Mouse (Mus musculus): ENCODE measurements at regions not wholly inside any gene's neighbourhood (a gene's known extent, or its start where the extent isn't known, plus 50 kb on each side); places are given as distances from the start of the nearest gene placed in this dataset.

DNA sequence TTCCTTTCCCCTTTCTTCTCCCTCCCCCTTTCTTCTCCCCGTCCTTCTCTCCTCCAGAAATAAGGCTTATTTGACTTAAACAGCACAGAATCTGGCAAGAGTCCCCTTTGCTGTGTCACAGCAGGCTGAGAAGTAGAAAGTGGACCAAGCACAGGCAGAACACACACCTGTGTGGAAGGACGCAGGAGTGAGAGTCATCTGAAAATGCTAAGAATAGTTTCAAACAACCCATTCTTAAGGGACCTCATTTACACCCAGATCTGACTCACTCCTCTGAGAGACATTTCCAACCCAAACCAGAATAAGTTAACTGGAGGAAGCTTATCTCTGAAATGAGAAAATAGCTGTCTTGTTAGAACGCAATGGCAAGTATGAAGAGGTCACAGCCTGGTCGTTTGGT, 429.9 kb downstream of the Nbas start:
- TF ChIP-seq POLR2A (IDR thresholded peaks at IDR 0.05; ENCODE audit: insufficient read depth, low read depth, low read length) (no peak), EP300 (IDR thresholded peaks at IDR 0.05; ENCODE audit: insufficient read depth, low read depth, low read length) (no peak), CTCF (IDR thresholded peaks at IDR 0.05) (no peak)
- H3K36me3 ChIP-seq (ENCODE audit: control insufficient read depth, insufficient read depth, low read length): no peaks in the 10 kb centered on the region
- H3K27ac ChIP-seq: no peak overlapping the region
- 27% methylated on average over 4 of the region's 4 CpGs for WGBS
- no peaks in the 10 kb centered on the region for H3K27me3 ChIP-seq (ENCODE audit: control insufficient read depth, insufficient read depth, low read length)
- intact Hi-C loops (cut with DNase I): no loop called here
- no peaks in the 10 kb centered on the region for H3K4me1 ChIP-seq (ENCODE audit: control insufficient read depth, insufficient read depth, low read length)
- H3K4me3 ChIP-seq: no peak overlapping the region
- no peak for DNase-seq
- no peak overlapping the region for H3K9ac ChIP-seq (ENCODE audit: low read depth, low read length)
- no peaks in the 10 kb centered on the region for H3K79me2 ChIP-seq (replicated peaks; ENCODE audit: control insufficient read depth, insufficient read depth, low read length)

DNA sequence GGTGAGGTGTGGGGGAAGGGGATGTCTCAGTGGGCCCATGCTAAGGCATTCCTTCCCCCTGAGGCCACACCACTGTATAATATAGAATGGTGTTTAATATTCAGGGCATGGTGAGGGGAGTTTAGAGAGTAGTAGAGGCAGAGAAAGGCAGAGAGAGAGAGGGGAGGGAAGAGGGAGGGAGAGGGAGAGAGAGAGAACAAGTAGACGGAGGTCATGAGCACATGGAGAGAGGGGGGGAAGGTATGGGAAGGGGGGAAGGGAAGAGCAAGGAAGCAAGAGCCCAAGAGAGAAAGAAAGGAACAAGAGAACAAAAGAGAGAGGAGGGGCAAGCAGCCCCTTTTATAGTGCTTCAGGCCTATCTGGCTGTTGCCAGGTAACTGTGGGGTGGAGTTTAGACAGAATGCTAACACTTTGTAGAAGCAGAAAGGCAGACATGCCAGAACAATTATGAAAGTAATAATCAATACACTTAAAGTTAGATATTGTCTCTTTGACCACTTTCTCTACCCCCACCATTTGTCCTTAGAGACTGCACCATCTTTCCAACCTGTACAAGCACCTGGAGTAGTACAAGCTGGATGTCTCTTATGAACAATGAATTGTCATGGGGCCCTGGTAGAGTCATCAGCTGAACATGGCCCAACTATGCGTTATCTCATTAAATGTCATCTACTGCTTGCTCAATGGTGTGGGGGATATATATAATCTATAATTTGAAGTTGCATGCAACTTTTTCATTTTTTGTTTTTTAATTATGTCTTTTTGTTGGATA, 422.6 kb downstream of the Nbas start:
- intact Hi-C loops (cut with DNase I): no loop called here
- Histone ChIP-seq H3K4me1 (ENCODE audit: control insufficient read depth, insufficient read depth, low read length) (no peaks in the 10 kb centered on the region), H3K79me2 (replicated peaks; ENCODE audit: control insufficient read depth, insufficient read depth, low read length) (no peaks in the 10 kb centered on the region), H3K36me3 (ENCODE audit: control insufficient read depth, insufficient read depth, low read length) (no peaks in the 10 kb centered on the region), H3K27me3 (ENCODE audit: control insufficient read depth, insufficient read depth, low read length) (no peaks in the 10 kb centered on the region), H3K9ac (ENCODE audit: low read depth, low read length) (no peak overlapping the region), H3K27ac (no peak overlapping the region), H3K4me3 (no peak overlapping the region)
- TF ChIP-seq POLR2A (IDR thresholded peaks at IDR 0.05; ENCODE audit: insufficient read depth, low read depth, low read length): no peak
- no peak for TF ChIP-seq CTCF (IDR thresholded peaks at IDR 0.05)
- no peak for DNase-seq
- WGBS: 74% methylated on average over 2 of the region's 2 CpGs

DNA sequence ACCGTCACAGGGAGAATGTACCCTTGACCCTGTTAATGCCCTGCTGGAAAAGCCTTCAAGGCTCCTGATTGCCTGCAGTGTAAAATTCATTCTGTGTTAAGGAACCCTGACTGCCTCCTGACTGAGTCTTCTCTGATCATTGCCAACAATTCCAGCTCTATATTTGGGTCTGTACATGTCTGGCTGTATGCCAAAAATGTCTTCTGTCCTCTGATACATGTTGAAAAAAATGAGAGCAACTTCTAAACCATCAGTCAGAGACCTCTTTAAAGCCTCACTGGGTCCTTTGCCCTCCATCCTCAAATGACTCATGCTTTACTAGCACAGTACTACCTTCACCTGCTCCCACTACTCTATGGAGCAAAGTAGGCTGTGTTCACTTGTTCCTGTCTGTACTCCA, 408.3 kb downstream of the Nbas start:
- no peak overlapping the region for H3K27ac ChIP-seq
- no peak overlapping the region for H3K9ac ChIP-seq (ENCODE audit: low read depth, low read length)
- H3K4me1 ChIP-seq (ENCODE audit: control insufficient read depth, insufficient read depth, low read length): no peaks in the 10 kb centered on the region
- intact Hi-C loops (cut with DNase I): no loop called here
- H3K4me3 ChIP-seq: no peak overlapping the region
- H3K27me3 ChIP-seq (ENCODE audit: control insufficient read depth, insufficient read depth, low read length): no peaks in the 10 kb centered on the region
- H3K79me2 ChIP-seq (replicated peaks; ENCODE audit: control insufficient read depth, insufficient read depth, low read length): no peaks in the 10 kb centered on the region
- TF ChIP-seq POLR2A (IDR thresholded peaks at IDR 0.05; ENCODE audit: insufficient read depth, low read depth, low read length) (no peak), EP300 (IDR thresholded peaks at IDR 0.05; ENCODE audit: insufficient read depth, low read depth, low read length) (no peak), CTCF (IDR thresholded peaks at IDR 0.05) (no peak)
- no peaks in the 10 kb centered on the region for H3K36me3 ChIP-seq (ENCODE audit: control insufficient read depth, insufficient read depth, low read length)
- 65% methylated on average over 1 of the region's 1 CpGs for WGBS
- DNase-seq: no peak

DNA sequence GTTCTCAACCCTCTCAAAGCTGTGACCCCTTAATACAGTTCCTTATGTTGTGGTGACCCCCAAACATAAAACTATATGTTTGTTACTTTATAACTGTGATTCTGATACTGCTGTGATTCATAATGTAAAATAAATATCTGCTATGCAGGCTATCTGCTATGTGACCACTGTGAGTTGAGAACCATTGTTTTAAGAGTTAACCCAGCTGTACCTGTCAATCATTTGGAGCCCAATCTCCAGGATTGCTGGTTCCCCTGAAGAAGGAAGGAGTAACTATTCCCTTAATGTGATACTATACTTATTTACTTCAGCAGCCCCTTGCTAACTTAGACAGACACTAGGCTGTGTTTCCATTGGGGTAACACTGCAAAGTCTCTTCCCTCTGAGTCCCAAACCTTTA, 400.5 kb downstream of the Nbas start:
- no peaks in the 10 kb centered on the region for H3K4me1 ChIP-seq (ENCODE audit: control insufficient read depth, insufficient read depth, low read length)
- no peak overlapping the region for H3K27ac ChIP-seq
- no peaks in the 10 kb centered on the region for H3K27me3 ChIP-seq (ENCODE audit: control insufficient read depth, insufficient read depth, low read length)
- no peaks in the 10 kb centered on the region for H3K79me2 ChIP-seq (replicated peaks; ENCODE audit: control insufficient read depth, insufficient read depth, low read length)
- H3K9ac ChIP-seq (ENCODE audit: low read depth, low read length): no peak overlapping the region
- no peak overlapping the region for H3K4me3 ChIP-seq
- DNase-seq: no peak
- intact Hi-C loops (cut with DNase I): no loop called here
- no peaks in the 10 kb centered on the region for H3K36me3 ChIP-seq (ENCODE audit: control insufficient read depth, insufficient read depth, low read length)
- TF ChIP-seq CTCF (IDR thresholded peaks at IDR 0.05): no peak
- no peak for TF ChIP-seq EP300 (IDR thresholded peaks at IDR 0.05; ENCODE audit: insufficient read depth, low read depth, low read length)
- no peak for TF ChIP-seq POLR2A (IDR thresholded peaks at IDR 0.05; ENCODE audit: insufficient read depth, low read depth, low read length)

DNA sequence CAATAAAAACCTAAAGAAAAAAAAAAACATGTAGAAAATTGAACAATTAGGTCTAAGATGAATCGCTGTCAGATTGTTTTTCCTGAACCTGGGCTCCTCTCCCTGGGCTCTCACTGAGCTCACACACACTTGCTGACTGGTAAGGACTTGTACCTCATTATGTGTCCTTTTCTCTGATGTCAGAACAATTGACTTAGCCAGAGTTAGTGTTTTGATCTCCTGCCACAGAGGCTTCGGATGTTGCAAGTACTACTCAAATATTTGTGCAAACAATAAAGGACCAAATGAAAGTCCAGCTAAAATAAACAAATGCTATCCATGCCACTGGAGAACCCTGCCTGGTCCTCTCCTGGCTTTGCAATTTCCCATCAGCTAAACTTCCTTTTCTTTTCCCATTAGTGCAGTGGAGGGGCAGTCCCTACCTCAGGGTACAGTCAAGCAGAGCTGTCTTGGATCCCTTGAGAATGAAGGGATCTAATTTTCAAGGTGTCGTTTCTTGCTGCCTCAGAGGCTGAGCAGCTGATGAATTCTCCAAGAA, 399.6 kb downstream of the Nbas start:
- TF ChIP-seq POLR2A (IDR thresholded peaks at IDR 0.05; ENCODE audit: insufficient read depth, low read depth, low read length) (no peak), CTCF (IDR thresholded peaks at IDR 0.05) (no peak), EP300 (IDR thresholded peaks at IDR 0.05; ENCODE audit: insufficient read depth, low read depth, low read length) (no peak)
- no peak overlapping the region for H3K4me3 ChIP-seq
- no peaks in the 10 kb centered on the region for H3K27me3 ChIP-seq (ENCODE audit: control insufficient read depth, insufficient read depth, low read length)
- no peak overlapping the region for H3K27ac ChIP-seq
- no peaks in the 10 kb centered on the region for H3K79me2 ChIP-seq (replicated peaks; ENCODE audit: control insufficient read depth, insufficient read depth, low read length)
- intact Hi-C loops (cut with DNase I): no loop called here
- no peak for DNase-seq
- no peaks in the 10 kb centered on the region for H3K4me1 ChIP-seq (ENCODE audit: control insufficient read depth, insufficient read depth, low read length)
- WGBS: 77% methylated on average over 3 of the region's 3 CpGs
- no peak overlapping the region for H3K9ac ChIP-seq (ENCODE audit: low read depth, low read length)
- no peaks in the 10 kb centered on the region for H3K36me3 ChIP-seq (ENCODE audit: control insufficient read depth, insufficient read depth, low read length)

DNA sequence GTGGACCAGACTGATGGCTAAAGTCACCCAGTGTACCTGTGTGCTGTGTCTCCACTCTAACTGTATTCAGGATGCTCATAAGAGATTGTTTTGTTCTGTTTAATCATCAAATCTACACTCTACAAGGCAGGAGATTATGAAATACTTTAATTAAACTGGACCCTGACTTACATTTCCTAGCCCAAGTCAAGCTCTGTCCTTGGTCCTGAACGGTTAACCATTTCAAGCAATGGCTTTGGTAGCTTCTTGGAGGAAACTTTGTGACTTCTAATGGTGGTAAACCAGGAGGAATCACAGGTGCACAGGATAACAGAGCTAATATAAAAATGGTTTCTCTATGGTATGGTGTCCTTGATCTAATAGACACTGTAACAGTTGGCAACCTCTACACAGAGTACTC, 370.4 kb downstream of the Nbas start:
- no peak for TF ChIP-seq POLR2A (IDR thresholded peaks at IDR 0.05; ENCODE audit: insufficient read depth, low read depth, low read length)
- TF ChIP-seq CTCF (IDR thresholded peaks at IDR 0.05): no peak
- no peak for TF ChIP-seq EP300 (IDR thresholded peaks at IDR 0.05; ENCODE audit: insufficient read depth, low read depth, low read length)
- Histone ChIP-seq H3K9ac (ENCODE audit: low read depth, low read length) (no peak overlapping the region), H3K27ac (no peak overlapping the region), H3K4me1 (ENCODE audit: control insufficient read depth, insufficient read depth, low read length) (no peaks in the 10 kb centered on the region), H3K4me3 (no peak overlapping the region), H3K27me3 (ENCODE audit: control insufficient read depth, insufficient read depth, low read length) (no peaks in the 10 kb centered on the region), H3K79me2 (replicated peaks; ENCODE audit: control insufficient read depth, insufficient read depth, low read length) (no peaks in the 10 kb centered on the region), H3K36me3 (ENCODE audit: control insufficient read depth, insufficient read depth, low read length) (no peaks in the 10 kb centered on the region)
- intact Hi-C loops (cut with DNase I): no loop called here
- DNase-seq: no peak
- WGBS: 43% methylated on average over 1 of the region's 1 CpGs

Data from heart, adult 2 months (tissue).